Mouse (Mus musculus) spleen, embryonic (tissue): ENCODE measurements around the gene Polr2m.

Experiments used
- CTCF ChIA-PET: fragments of 350-600 bp; sonication (Branson Sonifier 250); formaldehyde crosslinking; loops from one replicate; lab custom pipeline; 2022; lab: Charles Lee

Polr2m gene

DNA sequence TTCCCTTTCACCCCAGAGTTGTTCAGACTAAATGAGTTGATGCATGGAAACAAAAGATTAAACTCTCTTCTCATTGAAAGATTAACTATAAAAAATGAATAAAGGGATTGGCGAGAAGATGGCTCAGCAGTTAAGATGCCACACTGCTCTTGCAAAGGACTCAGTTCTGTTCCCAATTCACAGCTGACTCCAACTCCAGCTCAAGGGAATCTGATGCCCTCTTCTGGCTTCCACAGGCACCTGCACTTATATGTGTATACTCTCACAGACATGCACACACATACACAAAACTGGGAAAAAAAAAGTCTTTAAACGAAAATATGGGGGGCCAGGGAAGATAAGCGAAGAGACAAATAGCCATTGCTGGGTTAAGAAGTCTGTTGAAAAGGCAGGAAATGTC, 9.1 kb downstream of the Polr2m start:
- CTCF ChIA-PET: interaction anchor here (0.7 kb wide), 1 partner anchor 513 kb away, joined by 3 read pairs; no protein-coding TSS in a partner anchor

DNA sequence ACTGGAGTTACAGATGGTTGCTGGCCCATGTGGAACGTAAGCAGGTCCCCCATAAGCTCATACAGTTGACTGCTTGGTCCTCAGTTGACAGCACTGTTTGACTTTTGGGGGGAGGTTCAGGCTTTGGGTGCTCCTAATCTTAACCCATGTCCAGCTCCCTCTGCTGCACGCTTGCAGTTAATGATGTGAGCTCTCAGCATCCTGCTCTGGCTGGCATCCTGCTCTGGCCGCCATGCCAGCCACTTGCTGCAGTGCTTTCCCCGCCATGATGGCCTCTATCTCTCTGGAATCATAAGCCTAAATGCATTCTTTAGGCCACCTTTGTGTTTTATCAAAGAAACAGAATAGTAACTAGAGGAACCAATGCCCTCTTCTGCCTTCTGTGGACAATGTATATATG, 10.2 kb downstream of the Polr2m start:
- CTCF ChIA-PET: interaction anchor here (0.8 kb wide), 1 partner anchor 661 kb away, joined by 12 read pairs; no protein-coding TSS in a partner anchor

DNA sequence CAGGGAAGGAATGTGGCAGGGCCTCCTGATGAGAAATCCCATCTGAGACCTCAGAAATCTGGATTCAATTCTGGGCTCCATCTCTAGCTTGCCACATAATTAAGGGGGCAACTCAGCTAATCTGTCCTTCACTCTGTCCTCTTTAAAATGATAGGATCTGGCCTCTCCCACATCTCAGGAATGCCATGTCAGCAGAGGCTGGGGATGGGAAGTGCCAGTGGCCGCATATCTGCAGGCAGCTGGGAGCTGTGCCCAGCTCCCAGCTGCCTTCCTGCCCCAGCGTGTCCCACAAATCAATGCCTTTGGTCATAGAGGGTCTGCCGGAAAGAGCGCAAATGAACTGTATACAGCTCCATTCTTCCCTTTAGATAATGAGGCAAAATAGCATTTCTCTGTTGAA, 18.3 kb downstream of the Polr2m start:
- CTCF ChIA-PET: no interaction called here

DNA sequence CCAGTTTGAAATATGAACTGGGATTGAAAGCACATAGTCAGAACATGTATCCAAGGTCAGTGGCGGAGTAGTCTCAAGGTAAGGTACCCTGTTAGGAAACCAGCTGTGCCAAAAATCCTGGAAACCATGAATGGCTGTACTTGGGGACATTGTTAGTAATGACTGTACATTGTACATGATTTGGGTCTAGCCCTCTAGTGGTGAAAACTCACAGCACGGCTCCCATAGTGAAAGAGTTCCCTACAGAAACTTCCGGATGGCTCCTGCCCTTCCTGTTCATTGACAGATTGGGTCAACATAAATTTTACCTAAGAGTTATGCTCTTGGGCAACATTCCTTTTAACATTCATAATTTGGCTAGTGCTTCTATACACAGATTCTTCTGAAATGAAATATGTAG, 19.6 kb downstream of the Polr2m start:
- CTCF ChIA-PET: no interaction called here

DNA sequence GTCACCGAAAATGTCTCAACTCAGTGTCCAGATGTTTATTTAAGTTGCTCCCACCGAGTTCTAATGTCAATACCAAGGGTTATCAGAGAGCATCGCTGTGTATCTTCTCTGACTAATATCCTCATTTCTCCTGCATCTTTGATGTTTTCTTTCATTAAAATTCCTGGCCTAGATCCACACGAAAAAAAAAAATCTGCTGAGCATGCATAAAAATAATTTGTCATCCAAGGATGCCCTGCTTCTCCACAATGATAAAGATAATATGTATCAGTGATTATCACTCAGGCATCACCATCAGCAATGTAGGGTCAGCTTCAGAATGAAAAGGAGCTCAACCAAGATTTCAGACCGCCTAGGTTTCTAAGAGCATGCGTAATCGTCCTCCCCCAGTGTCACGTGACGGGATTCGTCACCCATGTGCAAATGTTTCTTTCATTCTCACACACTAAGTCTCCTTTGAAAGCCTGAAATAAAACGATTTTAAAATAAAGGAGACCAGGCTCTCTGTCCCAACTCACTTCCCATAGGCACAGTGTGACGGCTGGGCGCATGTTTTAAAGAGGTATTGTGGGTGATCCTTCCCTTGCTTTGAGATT, 22.6 kb downstream of the Polr2m start:
- CTCF ChIA-PET: no interaction called here

DNA sequence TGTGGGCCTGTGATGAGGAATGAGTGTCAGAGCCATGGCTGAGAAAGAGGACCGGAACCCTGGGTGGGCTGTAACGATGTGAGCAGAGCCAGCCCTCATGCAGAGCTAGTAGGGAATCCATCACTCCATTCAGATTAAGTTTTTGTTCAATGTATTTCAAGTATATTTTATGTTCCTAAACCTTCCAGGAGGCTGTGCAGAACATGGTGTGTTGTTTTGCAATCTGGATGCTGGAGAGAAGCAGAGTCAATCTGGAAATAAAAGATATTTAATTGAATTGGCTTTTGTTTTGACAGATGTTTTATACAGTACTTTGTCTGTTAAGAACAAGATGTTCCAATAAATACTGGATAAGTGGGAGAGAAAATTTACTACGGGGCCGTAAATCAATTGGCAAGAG, 29.0 kb downstream of the Polr2m start:
- CTCF ChIA-PET: no interaction called here

DNA sequence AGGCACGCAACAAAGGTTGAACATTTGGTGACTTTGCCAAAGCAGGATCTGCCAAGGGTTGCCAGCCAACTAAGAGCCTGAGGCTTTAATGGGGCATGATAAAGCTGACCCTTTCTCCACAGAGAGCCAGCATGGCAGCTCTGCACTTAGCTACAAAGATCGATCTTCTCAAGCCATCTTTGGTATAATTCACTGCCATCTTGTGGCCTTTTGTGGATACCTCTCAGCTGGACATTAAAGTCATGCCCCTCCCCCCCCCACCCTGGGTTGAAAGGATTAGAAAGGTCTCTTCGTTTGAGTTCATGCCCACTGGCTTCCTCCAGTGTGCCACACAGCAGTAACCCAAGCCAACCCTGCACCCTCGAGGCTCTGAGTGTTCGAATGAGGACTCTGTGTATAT, 31.8 kb downstream of the Polr2m start:
- CTCF ChIA-PET: no interaction called here

DNA sequence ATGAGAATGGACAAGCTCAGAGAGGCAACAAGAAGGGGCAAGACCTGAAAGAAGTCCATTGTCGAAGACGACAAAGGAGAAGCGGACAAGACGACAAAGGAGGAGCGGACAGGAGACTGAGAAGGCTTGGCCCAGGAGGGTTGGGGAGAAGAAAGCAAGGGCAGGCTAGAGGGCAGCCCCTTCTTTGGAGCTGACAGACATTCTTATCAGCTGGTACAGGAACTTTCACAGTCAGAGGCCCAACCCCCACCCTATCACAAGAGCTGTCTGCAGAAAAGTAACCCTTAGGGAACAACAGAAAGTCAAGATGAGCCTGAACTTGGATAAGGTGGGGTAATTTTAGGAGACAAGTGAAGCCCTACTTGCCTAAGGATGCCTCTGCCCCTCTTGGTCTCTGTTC, 32.4 kb downstream of the Polr2m start:
- CTCF ChIA-PET: no interaction called here

DNA sequence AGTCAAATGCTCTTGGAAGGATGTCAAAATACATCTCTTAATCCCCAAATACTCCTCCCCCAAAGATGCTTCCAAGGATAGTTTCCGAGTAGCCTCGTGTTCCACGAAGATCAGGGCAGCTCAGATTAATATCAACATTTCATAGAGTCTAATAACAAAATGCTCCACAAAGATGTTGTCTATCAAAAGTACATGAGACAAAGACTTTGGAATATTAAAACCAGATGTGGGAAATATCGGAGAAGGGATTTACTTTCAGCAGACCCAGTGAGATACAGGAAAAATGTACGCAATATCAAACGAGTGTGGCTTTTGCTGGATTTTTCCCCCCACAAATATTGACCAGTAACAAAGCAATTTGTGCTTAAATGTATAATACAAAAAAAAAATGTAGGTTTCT, 35.1 kb downstream of the Polr2m start:
- CTCF ChIA-PET: no interaction called here

DNA sequence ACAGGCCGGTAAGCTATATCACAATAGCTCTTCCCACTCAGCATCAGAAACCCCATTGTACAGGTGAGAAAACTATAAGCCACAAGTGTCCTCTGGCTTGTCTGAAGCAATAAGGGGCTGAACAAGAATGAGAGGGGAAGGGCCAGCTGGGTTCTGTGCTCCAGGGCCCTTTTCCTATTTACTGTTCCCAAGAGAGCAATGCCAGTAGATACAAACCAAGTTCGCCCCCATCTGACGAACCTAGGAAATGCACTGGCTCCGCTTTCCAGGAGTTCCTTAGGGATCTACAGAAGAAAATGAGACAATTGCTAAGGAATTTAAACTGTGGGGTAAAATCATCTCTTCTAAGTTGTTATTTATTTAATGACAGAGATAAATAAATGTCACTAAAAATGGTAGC, 38.2 kb downstream of the Polr2m start:
- CTCF ChIA-PET: no interaction called here

DNA sequence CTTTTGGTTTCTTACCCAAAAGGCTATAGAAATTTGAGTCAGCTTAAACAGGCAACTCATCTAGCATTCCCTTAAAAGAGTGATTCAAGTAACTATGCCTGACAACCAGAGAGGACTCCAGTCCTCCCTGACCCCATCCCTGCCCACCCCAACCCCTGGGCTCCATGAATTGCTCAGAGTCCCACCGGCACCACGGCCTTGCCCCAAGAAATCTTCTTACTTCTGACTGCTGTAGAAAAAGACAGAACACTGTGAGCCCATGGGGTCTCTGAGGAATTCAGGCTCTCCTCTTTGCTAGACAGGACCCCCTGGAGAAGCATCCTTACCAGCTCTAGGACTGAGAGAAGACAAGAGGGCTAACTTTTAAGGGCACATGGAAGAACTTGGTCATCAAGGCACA, 40.4 kb downstream of the Polr2m start:
- CTCF ChIA-PET: no interaction called here

DNA sequence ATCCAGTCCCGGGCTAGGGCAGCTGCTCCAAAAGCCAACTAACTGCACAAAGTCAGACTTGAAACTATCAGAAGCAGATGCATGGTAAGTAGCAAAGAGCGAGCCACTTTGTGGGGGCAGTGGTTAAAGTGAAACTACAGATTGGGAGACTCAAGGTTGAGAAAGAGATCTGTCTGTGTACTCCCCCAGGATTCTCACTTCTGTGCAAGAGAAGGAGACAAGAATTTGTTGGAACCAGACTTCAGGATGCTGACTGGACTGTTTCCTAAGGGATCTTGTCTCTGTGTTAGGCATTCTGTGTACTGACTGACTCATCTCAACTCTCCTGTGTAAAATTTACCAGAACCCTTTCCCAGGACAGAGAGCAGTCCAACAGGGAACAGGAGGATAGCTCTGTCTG, 47.6 kb downstream of the Polr2m start:
- CTCF ChIA-PET: no interaction called here
